Mouse (Mus musculus) heart, postnatal 0 days (tissue): Measurements from ENCODE around the gene Ttc8. TPM values are rescaled to one million over a fixed set of nuclear protein-coding genes. Genes with fewer than 3 reads are reported as not detected.

Experiments
- ATAC-seq: fragments of 200-750 bp; cut with Nextera tagmentation; 2 replicates; pipeline ENCODE4 v1.8.0; 2017; ENCODE audit warnings: low read depth, moderate number of reproducible peaks, moderate library complexity; ENCODE audit not compliant: insufficient read depth
- DNase-seq: peaks from one replicate; pipeline ENCODE4 v3.0.0-alpha.2; 2016; ENCODE audit warnings: low spot score
- H3K27ac ChIP-seq: fragments of 300-500 bp; sonication (generic); 2 replicates; pipeline ENCODE4 v1.5.1; 2014; ENCODE audit warnings: low read depth, mild to moderate bottlenecking
- H3K27me3 ChIP-seq: fragments of 300-500 bp; sonication (generic); 2 replicates; pipeline ENCODE4 v1.6.1; 2014; ENCODE audit warnings: low read length, mixed read lengths; ENCODE audit not compliant: control insufficient read depth, insufficient read depth
- H3K36me3 ChIP-seq: fragments of 300-500 bp; sonication (generic); replicated peaks from 2 replicates; pipeline ENCODE4 v1.6.1; 2014; ENCODE audit warnings: low read length, mixed read lengths; ENCODE audit not compliant: control insufficient read depth, insufficient read depth
- H3K4me1 ChIP-seq: fragments of 300-500 bp; sonication (generic); 2 replicates; pipeline ENCODE4 v1.6.1; 2014; ENCODE audit warnings: antibody characterized with exemption; ENCODE audit not compliant: control insufficient read depth, insufficient read depth
- H3K4me2 ChIP-seq: fragments of 300-500 bp; sonication (generic); 2 replicates; pipeline ENCODE4 v1.6.1; 2014; ENCODE audit warnings: low read depth, mild to moderate bottlenecking, low read length, moderate library complexity
- H3K4me3 ChIP-seq: fragments of 300-500 bp; sonication (generic); 2 replicates; pipeline ENCODE4 v1.5.1; 2014; ENCODE audit warnings: low read depth, low read length
- H3K9ac ChIP-seq: fragments of 300-500 bp; sonication (generic); replicated peaks from 2 replicates; pipeline ENCODE4 v1.6.1; 2014; ENCODE audit warnings: low read depth, low read length, mixed read lengths
- H3K9me3 ChIP-seq: fragments of 300-500 bp; sonication (generic); replicated peaks from 2 replicates; pipeline ENCODE4 v1.6.1; 2016; ENCODE audit warnings: low read length; ENCODE audit not compliant: control insufficient read depth
- CTCF ChIP-seq: IDR thresholded peaks from 2 replicates; pipeline ENCODE4 v1.5.1; 2016; ENCODE audit warnings: antibody characterized with exemption, control low read depth, low read depth
- EP300 ChIP-seq: IDR thresholded peaks from 2 replicates; pipeline ENCODE4 v1.6.1; 2016; ENCODE audit warnings: antibody characterized with exemption, low read depth
- WGBS: fragments of 180-500 bp; shearing (Covaris S2); extraction: QIAGEN DNeasy Blood & Tissue Kit; methylation state at CpG from one replicate; pipeline ENCODE4 v1.1.7; 2014; 5-methylcytosine and 5-hydroxymethylcytosine counted together
- polyA plus RNA-seq: library from polyadenylated mRNA; unstranded; fragments of >200 nt; fragmentation: Nextera tagmentation; extraction: Ambion mirVana; gene quantifications from 2 replicates; pipeline ENCODE4 v1.2.1, GENCODE M21; 2015
- total RNA-seq: library from RNA; depleted of rRNA; stranded (reverse); fragments of >200 nt; gene quantifications from 2 replicates; pipeline ENCODE4 v1.2.3, GENCODE M21; 2014; ENCODE audit warnings: low replicate concordance

Gene Ttc8
- total and polyA plus RNA-seq, 2 experiments from 2014 or later: 8.4 to 9.7 TPM

- H3K9me3 ChIP-seq: no peaks in the 10 kb centered on the region
- H3K4me1 ChIP-seq: no peaks in the 10 kb centered on the region
- DNase-seq: no peak
- ATAC-seq: no peak
- H3K4me3 ChIP-seq: no peak overlapping the region
- H3K9ac ChIP-seq: no peak overlapping the region
- H3K4me2 ChIP-seq: no peak overlapping the region
- H3K27ac ChIP-seq: no peak overlapping the region
- H3K27me3 ChIP-seq: no peaks in the 10 kb centered on the region
- TF ChIP-seq CTCF (no peak), EP300 (no peak)
- no peaks in the 10 kb centered on the region for H3K36me3 ChIP-seq
- 96% methylated on average over 2 of the region's 2 CpGs for WGBS
These were observed 36.6 kb downstream of the Ttc8 start for GRCm38 (mm10) chr12:98956951-98957350.

- Histone ChIP-seq H3K9me3 (no peaks in the 10 kb centered on the region), H3K27ac (no peak overlapping the region), H3K4me1 (no peaks in the 10 kb centered on the region), H3K9ac (no peak overlapping the region), H3K36me3 (no peaks in the 10 kb centered on the region), H3K27me3 (no peaks in the 10 kb centered on the region), H3K4me3 (no peak overlapping the region), H3K4me2 (no peak overlapping the region)
- DNase-seq (no peak), ATAC-seq (no peak)
- TF ChIP-seq EP300: no peak
- TF ChIP-seq CTCF: no peak
- 57% methylated on average over 11 of the region's 11 CpGs for WGBS
These were observed 37.1 kb downstream of the Ttc8 start for GRCm38 (mm10) chr12:98957455-98957854.

DNA sequence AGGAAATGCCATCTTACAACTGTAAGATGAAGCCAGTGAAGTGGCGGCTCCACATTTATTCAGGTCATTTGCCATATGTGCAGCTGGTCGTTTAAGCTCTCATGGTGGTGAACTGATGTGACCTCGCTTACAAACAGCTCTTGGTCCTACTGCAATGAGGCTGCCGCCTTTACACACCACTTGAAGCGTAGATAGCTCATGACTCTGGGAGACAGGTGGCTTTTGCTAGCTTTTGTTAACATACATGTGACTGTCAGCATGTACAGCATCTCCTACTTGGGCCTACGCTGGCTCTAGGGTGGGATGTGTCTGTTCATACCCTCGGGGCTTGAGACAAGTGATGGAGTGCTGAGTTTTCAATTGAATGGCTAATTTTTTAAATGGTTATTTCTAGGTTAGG is 40.6 kb downstream of the Ttc8 start:
- H3K9me3 ChIP-seq: no peaks in the 10 kb centered on the region
- H3K27me3 ChIP-seq: no peaks in the 10 kb centered on the region
- DNase-seq (no peak), ATAC-seq (no peak)
- H3K36me3 ChIP-seq: no peaks in the 10 kb centered on the region
- no peak overlapping the region for H3K4me3 ChIP-seq
- no peak for TF ChIP-seq CTCF
- TF ChIP-seq EP300: no peak
- 67% methylated on average over 7 of the region's 7 CpGs for WGBS
- H3K9ac ChIP-seq: no peak overlapping the region
- H3K27ac ChIP-seq: no peak overlapping the region
- H3K4me2 ChIP-seq: no peak overlapping the region
- H3K4me1 ChIP-seq: no peaks in the 10 kb centered on the region

DNA sequence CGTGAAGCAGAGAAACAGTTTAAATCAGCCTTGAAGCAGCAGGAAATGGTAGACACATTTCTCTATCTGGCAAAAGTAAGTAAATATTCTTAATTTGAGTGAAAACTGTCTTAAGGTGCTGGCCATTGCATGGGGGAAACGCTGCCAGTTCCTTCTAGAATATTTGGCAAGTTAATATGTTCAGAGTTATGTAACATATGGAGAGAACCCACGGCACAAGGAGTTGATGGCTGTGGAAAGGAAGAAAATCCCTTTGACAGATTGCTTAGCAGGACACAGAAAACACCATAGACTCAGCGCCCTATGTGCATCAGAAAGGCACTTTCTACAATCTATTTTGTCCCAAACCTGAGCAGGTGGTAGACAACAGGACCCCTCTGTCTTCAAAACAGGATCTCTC is 41.0 kb downstream of the Ttc8 start:
- no peak overlapping the region for H3K27ac ChIP-seq
- no peak overlapping the region for H3K4me3 ChIP-seq
- TF ChIP-seq CTCF (no peak), EP300 (no peak)
- WGBS: 74% methylated on average over 4 of the region's 4 CpGs
- ATAC-seq: no peak
- H3K36me3 ChIP-seq: no peaks in the 10 kb centered on the region
- H3K27me3 ChIP-seq: no peaks in the 10 kb centered on the region
- no peak overlapping the region for H3K4me2 ChIP-seq
- H3K4me1 ChIP-seq: no peaks in the 10 kb centered on the region
- DNase-seq: no peak
- no peak overlapping the region for H3K9ac ChIP-seq
- no peaks in the 10 kb centered on the region for H3K9me3 ChIP-seq

- H3K4me1 ChIP-seq: no peaks in the 10 kb centered on the region
- H3K4me3 ChIP-seq: no peak overlapping the region
- TF ChIP-seq EP300: no peak
- TF ChIP-seq CTCF: no peak
- H3K9me3 ChIP-seq: no peaks in the 10 kb centered on the region
- H3K36me3 ChIP-seq: no peaks in the 10 kb centered on the region
- peak; percentile 18 for DNase-seq
- no peak overlapping the region for H3K9ac ChIP-seq
- H3K4me2 ChIP-seq: no peak overlapping the region
- H3K27me3 ChIP-seq: no peaks in the 10 kb centered on the region
- 49% methylated on average over 4 of the region's 4 CpGs for WGBS
- peak; percentile 24; the same call in 1 of the 2 replicates for ATAC-seq
- H3K27ac ChIP-seq: no peak overlapping the region
These were observed 45.2 kb downstream of the Ttc8 start for GRCm38 (mm10) chr12:98965441-98966135.

DNA sequence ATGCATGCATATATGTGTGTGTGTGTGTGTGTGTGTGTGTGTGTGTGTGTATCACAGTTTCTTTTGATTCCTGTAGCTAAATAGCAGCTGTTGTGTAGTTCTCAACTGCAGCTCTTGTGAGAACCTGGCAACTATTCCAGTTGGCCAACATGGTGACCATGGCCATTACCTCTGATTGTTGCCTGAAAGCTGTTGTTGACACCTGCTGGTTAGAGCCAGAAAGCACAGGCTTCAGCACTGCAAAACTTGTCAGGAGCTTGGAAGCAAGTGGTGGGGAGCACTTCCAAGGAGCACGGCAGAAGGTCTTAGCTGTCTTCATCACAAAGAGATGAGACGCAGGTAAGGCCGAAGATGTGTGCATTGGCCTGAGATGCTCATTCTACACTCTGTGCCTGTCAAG is 51.9 kb downstream of the Ttc8 start:
- H3K27me3 ChIP-seq: no peaks in the 10 kb centered on the region
- no peak overlapping the region for H3K27ac ChIP-seq
- whole genome bisulfite sequencing: 96% methylated on average over 3 of the region's 3 CpGs
- no peak overlapping the region for H3K9ac ChIP-seq
- H3K4me2 ChIP-seq: no peak overlapping the region
- H3K4me3 ChIP-seq: no peak overlapping the region
- H3K4me1 ChIP-seq: no peaks in the 10 kb centered on the region
- no peaks in the 10 kb centered on the region for H3K9me3 ChIP-seq
- TF ChIP-seq CTCF (no peak), EP300 (no peak)
- DNase-seq (no peak), ATAC-seq (no peak)
- peaks cover 9% of the 10 kb centered on the region for H3K36me3 ChIP-seq
